Mouse (Mus musculus) lung, postnatal 25 days (tissue): ENCODE measurements around the gene Syt8.

Source experiments
- DNase-seq: peaks from one replicate; pipeline ENCODE4 v3.0.0; 2022; ENCODE audit warnings: low spot score

Gene Syt8

DNA sequence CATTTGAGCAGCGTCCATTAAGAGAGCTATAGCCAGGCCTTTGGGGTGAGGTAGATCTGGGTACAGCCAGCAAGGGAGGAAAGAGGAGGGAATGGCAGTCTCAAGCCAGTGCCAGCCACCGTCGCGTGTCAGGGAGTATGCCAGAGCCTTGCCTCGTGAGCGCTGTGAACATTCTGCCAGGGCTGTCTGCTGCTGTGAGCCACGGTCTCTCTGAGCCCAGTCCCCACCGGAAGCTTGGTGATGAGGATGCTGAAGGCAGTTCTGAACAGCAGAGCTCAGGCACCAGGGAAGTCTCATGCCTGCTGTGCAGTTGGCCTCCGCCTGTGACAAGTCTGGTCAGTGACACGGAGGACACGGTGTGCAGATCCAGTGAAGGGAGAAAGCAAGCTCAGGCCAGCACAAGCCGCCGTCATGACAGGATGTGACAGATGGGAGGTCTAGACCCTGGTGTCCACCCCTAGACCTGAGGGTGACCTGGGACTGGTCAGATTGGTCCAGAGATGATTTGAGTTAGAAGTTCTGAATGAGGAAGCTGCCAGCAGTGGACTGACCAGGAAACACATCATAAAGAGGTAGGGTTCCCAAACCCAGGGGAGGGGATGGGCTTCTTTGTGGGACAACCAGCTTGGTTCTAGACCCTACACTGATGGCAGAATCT, 42.3 kb downstream of the Syt8 start:
- no peak for DNase-seq

DNA sequence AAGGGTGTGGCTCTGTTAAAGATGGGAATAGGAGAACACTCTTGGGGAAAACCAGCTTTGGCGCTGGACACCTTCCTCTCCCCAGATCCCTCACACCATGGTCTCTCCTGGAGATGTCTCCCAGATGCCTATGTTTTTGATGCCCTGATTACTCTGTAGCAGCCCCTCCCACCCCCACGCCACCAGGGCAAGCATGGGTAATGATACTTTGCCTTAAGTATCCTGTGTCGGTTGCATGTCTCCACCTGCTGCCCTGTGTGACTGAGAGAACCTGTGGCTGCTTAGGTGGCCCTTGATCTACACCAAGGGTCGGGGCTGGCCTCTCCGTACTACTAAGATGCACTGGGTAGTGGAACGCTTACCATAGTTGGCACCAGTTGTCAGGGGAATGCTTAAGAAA, 43.4 kb downstream of the Syt8 start:
- no peak for DNase-seq

DNA sequence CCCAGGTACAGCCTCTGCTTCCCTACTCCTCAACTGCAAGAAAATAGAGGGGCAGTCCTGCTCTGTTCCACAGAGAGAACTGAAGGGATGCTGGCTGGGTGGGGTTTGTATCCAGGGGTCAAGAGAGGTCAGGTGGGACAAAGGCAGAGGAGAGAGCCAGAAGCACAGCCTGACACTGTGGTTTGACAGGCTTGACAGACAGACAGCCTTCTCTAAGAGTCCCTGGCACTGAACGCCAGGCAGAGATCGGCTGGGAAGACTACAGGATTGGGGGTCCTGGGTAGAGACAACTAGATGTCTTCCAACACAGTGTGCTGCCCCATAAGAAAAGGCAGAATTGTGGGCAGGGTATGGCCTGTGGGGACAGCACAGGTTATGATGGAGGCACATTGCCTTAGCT, 43.9 kb downstream of the Syt8 start:
- DNase-seq: no peak

DNA sequence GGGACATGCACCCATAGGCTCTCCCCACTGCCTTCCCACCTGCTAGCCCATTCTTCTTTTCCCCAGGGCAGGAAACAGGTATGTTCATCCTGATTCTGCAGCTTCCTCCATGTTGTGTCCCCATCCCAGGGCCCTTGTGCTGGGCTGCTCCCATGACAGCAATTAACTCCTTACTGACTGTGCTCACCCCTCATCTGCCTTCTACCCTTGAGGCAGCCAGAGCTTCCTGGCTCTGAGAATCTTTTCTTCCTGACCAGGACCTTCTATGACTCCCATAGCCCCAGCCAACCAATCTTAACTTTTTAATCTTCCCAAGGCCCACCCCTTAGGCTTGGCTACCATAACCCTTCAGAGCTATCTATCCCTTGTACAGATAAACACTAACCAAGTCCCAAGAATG, 44.7 kb downstream of the Syt8 start:
- no peak for DNase-seq

DNA sequence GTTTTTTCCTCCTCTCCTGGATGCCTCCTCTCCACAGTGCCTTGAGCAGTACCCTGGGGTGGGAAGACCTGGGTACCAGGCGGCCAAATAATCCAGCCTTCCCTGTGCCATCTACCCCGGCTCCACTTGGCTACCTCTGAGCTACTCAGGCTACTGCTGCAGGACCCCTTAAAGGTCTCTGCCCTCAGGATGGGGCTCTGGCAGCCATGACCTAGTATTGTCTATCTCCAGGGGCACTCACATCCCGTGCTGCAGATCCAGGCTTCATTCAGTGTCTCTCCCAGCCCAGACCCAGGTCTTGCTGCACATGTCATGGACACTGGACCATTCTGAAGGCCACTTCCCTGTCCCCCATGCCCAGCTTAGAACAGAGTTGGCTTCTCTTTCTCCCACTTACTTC, 45.2 kb downstream of the Syt8 start:
- no peak for DNase-seq

DNA sequence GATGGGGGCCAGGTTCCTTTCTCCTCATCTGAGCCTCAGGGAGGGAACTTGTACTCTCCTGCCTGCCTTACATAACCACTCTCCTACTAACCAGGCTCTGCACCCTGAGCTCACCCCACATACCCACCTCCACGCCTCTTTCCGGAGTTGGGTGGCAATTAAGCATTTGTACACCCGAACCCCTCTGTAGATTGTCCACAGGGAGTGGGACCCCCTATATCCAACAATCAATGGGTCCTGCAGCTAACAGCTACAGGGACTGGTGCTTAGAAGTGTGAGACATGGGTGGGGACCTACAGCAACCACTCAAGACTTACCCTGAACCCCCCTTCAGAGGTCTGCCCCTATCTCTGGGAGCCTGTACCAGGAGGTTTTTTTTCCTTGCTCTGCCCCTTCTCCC, 46.0 kb downstream of the Syt8 start:
- no peak for DNase-seq

DNA sequence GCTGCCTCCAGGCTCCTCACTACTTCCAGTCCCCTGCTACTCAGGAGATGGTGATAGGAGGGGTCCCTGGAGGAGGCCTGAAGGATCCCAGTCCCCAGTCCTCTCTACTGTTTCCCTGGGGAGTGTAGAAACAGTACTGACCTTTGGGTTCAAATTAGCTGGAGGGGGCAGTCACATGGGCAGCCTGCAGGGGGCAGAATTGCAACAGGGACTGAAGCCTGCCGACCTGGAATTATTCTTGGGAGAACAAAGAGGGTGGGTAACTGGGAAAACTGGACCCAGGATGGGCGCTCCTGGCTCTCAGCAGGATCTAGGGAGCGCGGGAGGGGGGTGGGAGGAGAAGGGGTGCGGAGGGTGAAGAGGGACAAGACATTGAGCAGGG, 46.5 kb downstream of the Syt8 start:
- peak; percentile 45 for DNase-seq

DNA sequence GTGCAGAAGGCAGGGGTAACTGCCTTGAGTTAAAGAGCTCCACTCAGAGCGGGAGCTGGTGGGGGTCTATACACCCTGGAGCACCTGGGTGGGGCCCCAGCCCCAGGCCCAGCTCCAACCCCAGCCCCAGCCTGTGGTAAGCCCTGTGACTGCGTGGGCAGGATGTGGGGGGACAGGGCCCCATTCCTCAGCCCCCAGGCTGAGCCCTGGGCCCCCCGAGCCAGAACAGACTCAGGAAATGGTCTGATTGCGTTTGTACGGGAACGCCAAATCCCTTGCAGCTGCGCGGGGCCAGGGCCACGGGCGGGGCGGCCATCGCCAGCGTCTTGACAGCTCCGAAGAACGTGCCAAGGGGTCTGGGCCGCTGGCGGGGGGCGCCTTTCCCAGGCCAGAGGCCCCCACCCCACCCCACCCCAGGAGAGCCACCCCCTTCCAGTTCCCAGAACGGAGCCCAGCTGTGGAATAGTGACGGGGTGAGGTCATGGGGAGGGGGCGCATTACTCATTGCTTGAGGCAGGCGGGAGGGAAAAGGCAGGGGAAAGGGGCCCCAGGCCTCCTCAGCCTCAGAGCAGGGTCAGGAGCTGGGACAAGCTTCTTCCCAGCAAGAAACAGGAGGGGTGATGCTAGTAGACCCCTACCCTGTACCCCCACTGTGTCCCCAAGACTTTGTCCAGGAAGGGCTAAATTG, 47.1 kb downstream of the Syt8 start:
- DNase-seq: no peak

DNA sequence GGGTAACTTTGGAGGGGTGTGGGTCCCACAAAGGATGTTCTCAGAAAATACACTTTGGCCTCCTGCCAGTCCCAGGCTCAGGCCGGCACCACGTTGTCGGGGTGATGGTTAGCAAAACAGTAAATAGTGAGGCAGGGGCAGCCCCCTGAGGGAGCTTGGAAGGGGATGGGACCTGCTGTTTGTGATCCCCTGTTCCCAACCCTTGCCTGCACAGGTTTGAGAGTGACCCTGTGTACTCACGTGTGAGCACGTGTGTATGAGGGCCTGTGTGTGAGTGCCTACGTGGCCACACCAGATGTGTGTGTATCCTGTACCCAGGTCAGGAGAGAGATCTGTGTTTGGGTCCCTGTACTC, 47.6 kb downstream of the Syt8 start:
- no peak for DNase-seq

DNA sequence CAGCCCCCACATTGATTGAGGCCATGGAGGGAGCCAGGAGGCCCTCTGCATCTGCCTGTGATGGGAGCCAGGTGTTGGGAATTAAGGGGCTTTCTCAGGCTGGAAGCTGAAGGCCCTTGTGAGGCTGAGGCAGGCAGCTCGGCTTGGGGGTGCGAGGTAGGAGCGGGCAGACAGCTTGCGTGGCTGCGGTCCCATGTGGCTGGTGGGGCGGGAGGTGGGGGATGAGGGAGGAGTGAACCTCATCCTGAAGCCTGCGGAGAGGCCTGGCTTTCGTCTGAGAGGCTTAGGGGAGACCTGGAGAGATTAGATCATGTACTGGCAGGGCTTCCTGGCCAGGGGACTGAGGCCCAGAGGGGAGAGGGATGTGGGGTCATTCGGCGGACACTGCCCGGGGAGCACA, 48.5 kb downstream of the Syt8 start:
- no peak for DNase-seq

DNA sequence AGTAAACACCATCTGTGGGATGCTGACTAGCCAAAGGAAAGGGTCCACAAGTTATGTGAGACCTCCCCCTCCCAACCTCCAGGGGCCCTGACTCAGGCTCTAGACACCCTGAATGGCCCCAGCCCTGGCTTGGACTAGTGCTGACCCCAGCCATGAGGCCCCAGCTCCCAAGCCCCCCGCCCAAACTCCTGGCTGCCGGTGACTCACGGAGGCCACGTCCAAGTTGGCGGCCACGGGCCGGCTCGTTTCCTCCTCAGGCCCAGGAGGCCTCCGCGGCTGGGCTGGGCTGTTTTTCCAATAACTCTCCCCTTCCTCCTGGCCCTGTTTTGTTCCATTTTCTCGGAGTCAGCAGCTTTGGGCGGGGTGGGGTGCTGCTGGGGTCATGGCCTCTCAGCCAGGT, 50.1 kb downstream of the Syt8 start:
- no peak for DNase-seq

DNA sequence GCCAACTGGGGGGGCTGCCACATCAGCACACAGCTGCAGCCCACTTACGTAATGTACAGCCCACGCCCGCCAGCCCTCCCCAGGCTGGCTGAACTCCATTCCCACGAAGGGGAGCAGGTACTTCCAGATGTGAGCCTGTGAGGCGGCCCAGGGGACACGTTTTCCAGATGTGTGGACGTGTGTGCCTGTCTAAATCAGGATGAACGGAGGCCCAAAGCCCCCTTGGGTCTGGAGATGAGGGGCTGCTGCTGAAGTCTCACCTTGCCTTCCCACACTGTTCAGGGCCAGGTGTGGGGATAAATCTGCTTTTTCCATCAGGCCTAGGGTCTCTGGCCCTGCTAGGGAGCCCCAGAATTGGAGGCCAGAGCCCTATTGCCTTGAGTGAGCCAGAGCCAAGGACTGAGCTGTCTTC, 52.1 kb downstream of the Syt8 start:
- DNase-seq: no peak

DNA sequence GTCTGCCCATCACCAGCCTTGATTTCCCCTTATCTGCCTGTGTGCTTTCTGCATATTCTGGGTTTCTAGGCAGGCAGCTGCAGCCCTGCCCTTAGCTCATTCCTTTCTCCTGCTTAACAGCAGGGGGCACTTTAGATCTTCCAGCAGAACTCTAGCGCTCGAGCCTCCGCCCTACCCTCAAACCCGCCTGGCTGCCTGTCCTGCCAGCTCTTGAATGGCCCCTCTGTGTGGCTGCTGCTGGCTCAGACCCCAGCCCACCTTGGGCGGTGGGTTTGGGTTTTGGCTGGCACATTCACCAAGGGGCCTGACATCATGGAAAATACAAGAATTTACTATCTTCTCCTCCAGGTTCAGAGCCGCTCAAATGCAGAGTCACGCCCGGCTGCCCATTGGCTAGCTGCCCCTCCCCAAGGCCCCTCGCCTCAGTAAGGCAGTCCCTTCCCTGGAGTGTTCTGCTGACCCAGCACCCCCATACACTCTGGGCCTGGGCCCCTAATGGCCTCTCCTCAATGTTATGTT, 52.8 kb downstream of the Syt8 start:
- no peak for DNase-seq

DNA sequence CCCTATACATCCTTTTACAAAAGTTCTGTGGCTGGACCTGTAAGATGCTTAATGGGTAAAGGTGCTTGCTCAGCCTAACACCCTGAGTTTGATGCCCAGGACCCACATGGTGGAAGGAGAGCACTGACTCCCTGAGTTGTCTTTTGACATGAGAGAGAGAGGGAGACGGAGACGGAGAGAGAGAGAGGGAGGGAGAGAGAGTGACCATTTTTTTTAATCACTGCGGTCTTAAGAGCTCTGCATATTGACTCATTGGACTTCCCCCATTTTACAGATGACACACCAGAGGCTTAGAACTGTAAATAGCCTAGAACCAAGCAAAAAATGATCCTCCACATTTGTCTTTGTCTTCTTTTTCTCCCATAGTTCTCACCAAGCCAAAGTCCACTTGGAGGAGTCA, 53.4 kb downstream of the Syt8 start:
- no peak for DNase-seq
